Mouse (Mus musculus) forebrain, embryonic 13.5 days (tissue): ENCODE results near the gene Chst5. TPM values are rescaled to one million over a fixed set of nuclear protein-coding genes. Genes with fewer than 3 reads are reported as not detected.

ENCODE experiments used
- ATAC-seq: fragments of 200-750 bp; cut with Nextera tagmentation; 2 replicates; pipeline ENCODE4 v1.8.0; 2017
- H3K27ac ChIP-seq: fragments of 300-500 bp; sonication (generic); 2 replicates; pipeline ENCODE4 v1.5.1; 2015; ENCODE audit warnings: inconsistent platforms, mild to moderate bottlenecking, moderate library complexity
- H3K27me3 ChIP-seq: fragments of 300-500 bp; sonication (generic); 2 replicates; pipeline ENCODE4 v1.6.1; 2015; ENCODE audit warnings: mild to moderate bottlenecking, inconsistent platforms
- H3K36me3 ChIP-seq: fragments of 300-500 bp; sonication (generic); 2 replicates; pipeline ENCODE4 v1.6.1; 2015; ENCODE audit warnings: mild to moderate bottlenecking, inconsistent platforms; ENCODE audit not compliant: poor library complexity, severe bottlenecking
- H3K4me1 ChIP-seq: fragments of 300-500 bp; sonication (generic); 2 replicates; pipeline ENCODE4 v1.6.1; 2015; ENCODE audit warnings: inconsistent platforms
- H3K4me2 ChIP-seq: fragments of 300-500 bp; sonication (generic); 2 replicates; pipeline ENCODE4 v1.6.1; 2015; ENCODE audit warnings: inconsistent platforms, mild to moderate bottlenecking, moderate library complexity
- H3K4me3 ChIP-seq: fragments of 300-500 bp; sonication (generic); 2 replicates; pipeline ENCODE4 v1.5.1; 2015; ENCODE audit warnings: mild to moderate bottlenecking, inconsistent platforms
- H3K9ac ChIP-seq: fragments of 300-500 bp; sonication (generic); 2 replicates; pipeline ENCODE4 v1.6.1; 2015; ENCODE audit warnings: mild to moderate bottlenecking, inconsistent platforms
- H3K9me3 ChIP-seq: fragments of 300-500 bp; sonication (generic); replicated peaks from 2 replicates; pipeline ENCODE4 v1.6.1; 2016; ENCODE audit warnings: inconsistent platforms
- WGBS: fragments of 180-500 bp; shearing (Covaris S2); methylation state at CpG from one replicate; pipeline ENCODE4 v1.1.7; 2015; 5-methylcytosine and 5-hydroxymethylcytosine counted together
- polyA plus RNA-seq: library from polyadenylated mRNA; unstranded; fragments of >200 nt; fragmentation: Nextera tagmentation; extraction: Ambion mirVana; gene quantifications from 2 replicates; pipeline ENCODE4 v1.2.1, GENCODE M21; 2015

Chst5 gene
- polyA plus RNA-seq, 1 experiment from 2014 or later = 2.0 TPM

GRCm38 (mm10) chr8:111923383-111923804 lies 13.1 kb upstream of the Chst5 start:
- 25% methylated on average over 10 of the region's 10 CpGs for WGBS
- no peaks in the 10 kb centered on the region for H3K27me3 ChIP-seq
- no peaks in the 10 kb centered on the region for H3K4me1 ChIP-seq
- H3K4me2 ChIP-seq = no peak overlapping the region
- ATAC-seq = no peak
- no peak overlapping the region for H3K27ac ChIP-seq
- H3K9ac ChIP-seq = no peak overlapping the region
- no peaks in the 10 kb centered on the region for H3K9me3 ChIP-seq
- H3K36me3 ChIP-seq = peaks cover 5% of the 10 kb centered on the region; the same call in 1 of the 2 replicates
- H3K4me3 ChIP-seq = no peak overlapping the region

- H3K4me3 ChIP-seq = no peak overlapping the region
- H3K36me3 ChIP-seq = peaks cover 13% of the 10 kb centered on the region; the same call in 1 of the 2 replicates
- H3K4me1 ChIP-seq = no peaks in the 10 kb centered on the region
- ATAC-seq = no peak
- 82% methylated on average over 4 of the region's 4 CpGs for WGBS
- H3K27ac ChIP-seq = no peak overlapping the region
- H3K4me2 ChIP-seq = no peak overlapping the region
- no peaks in the 10 kb centered on the region for H3K27me3 ChIP-seq
- H3K9me3 ChIP-seq = no peaks in the 10 kb centered on the region
- H3K9ac ChIP-seq = no peak overlapping the region
These were observed 10.7 kb upstream of the Chst5 start for GRCm38 (mm10) chr8:111920971-111921370.

DNA sequence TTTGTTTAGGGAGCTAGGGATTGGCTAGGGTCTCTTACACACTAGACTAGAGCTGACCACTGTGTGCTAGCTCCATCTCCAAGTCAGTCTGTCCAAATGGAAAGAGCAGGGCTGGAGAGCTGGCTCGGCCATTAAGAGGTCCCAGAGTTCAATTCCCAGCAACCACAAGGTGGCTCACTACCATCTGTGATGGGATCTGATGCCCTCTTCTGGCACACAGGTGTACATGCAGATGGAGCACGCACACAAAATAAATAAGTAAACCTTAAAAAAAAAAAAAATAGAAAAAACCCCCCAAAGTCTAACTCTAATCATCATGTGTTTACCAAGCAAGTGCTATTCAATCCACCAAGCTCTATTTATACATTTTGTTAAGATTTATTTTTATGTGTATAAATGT lies 9.4 kb upstream of the Chst5 start:
- H3K9me3 ChIP-seq = no peaks in the 10 kb centered on the region
- H3K9ac ChIP-seq = no peak overlapping the region
- H3K27ac ChIP-seq = no peak overlapping the region
- WGBS = 93% methylated on average over 2 of the region's 2 CpGs
- no peak overlapping the region for H3K4me2 ChIP-seq
- H3K27me3 ChIP-seq = no peaks in the 10 kb centered on the region
- no peak overlapping the region for H3K4me3 ChIP-seq
- ATAC-seq = no peak
- H3K36me3 ChIP-seq = peaks cover 13% of the 10 kb centered on the region; the same call in 1 of the 2 replicates
- no peaks in the 10 kb centered on the region for H3K4me1 ChIP-seq

GRCm38 (mm10) chr8:111912860-111913432 lies 2.7 kb upstream of the Chst5 start:
- peak overlapping the region; percentile 64 for H3K27ac ChIP-seq
- 31% methylated on average over 12 of the region's 12 CpGs for WGBS

GRCm38 (mm10) chr8:111911572-111911971 lies 1.3 kb upstream of the Chst5 start:
- Histone ChIP-seq H3K4me2 (no peak overlapping the region), H3K9ac (no peak overlapping the region), H3K4me1 (peaks cover 31% of the 10 kb centered on the region), H3K27me3 (peaks cover 14% of the 10 kb centered on the region; the same call in 1 of the 2 replicates), H3K9me3 (no peaks in the 10 kb centered on the region), H3K4me3 (no peak overlapping the region), H3K36me3 (no peaks in the 10 kb centered on the region; the same call in 1 of the 2 replicates), H3K27ac (no peak overlapping the region)
- no peak for ATAC-seq
- WGBS = 32% methylated on average over 7 of the region's 7 CpGs

More at GRCm38 (mm10) chr8:111912860-111913432, 2.7 kb upstream of the Chst5 start:
- Histone ChIP-seq H3K4me2 (peak overlapping the region; percentile 47), H3K4me3 (no peak overlapping the region), H3K9ac (0 out of 2 replicates have a peak overlapping the region, but pooled peaks have one; percentile 12), H3K27me3 (peaks cover 14% of the 10 kb centered on the region; the same call in 1 of the 2 replicates), H3K36me3 (peaks cover 4% of the 10 kb centered on the region; the same call in 1 of the 2 replicates), H3K9me3 (no peaks in the 10 kb centered on the region), H3K4me1 (peaks cover 31% of the 10 kb centered on the region)
- peak; percentile 85 for ATAC-seq

DNA sequence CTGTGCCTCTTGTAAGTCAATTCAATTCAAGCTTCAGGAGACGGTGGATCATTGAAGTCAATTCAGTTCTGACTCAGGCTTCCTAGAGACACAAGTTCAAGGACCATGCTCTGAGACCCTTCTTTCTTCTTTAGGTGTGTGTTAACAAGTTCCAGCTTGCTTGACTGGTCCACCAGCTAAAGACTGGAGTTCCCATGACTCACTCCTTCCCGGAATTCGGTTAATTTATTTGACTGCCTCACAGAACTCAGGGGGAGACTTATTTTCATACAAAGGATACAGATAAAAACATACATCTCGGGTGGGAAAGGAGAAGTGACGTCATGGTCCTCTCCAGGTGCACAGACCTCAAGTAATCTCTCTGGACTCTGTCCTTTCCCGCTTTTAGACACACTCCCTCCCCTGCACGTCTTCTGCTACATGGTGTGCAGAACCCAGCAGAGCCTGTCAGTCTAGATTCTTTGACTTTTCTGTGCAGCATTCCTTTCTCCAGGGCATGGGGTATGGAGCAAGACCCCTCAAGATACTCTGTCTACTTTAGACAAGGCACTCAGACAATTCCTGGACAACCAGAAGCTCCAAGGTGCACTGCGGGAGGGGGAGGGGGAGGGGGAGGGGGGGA lies 4.6 kb downstream of the Chst5 start:
- no peak overlapping the region for H3K9ac ChIP-seq
- no peak overlapping the region for H3K27ac ChIP-seq
- H3K4me2 ChIP-seq = no peak overlapping the region
- no peak overlapping the region for H3K4me3 ChIP-seq
- no peaks in the 10 kb centered on the region for H3K9me3 ChIP-seq
- no peak for ATAC-seq
- peaks cover 13% of the 10 kb centered on the region; the same call in 1 of the 2 replicates for H3K27me3 ChIP-seq
- H3K4me1 ChIP-seq = peaks cover 11% of the 10 kb centered on the region
- H3K36me3 ChIP-seq = no peaks in the 10 kb centered on the region
- WGBS = 82% methylated on average over 7 of the region's 8 CpGs

DNA sequence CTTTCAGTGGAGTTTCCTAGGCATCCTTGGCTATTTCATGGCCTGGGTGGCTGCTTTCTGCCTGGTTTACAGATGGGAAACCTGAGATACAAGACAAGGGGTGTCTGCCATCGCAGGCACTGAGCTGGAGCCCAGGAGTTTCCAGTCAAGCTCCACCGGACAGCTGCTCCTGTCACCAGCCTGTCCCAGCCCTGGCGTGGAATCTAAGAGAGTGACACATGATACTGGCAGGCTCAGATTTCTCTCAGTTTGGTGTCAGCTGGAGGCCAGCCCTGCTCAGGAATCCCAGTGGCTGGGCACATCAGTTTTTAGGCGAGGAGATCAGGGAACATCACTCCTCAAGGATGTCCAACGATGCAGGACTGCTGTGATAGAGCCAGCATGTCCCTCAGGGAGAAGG lies 8.2 kb downstream of the Chst5 start:
- no peaks in the 10 kb centered on the region for H3K36me3 ChIP-seq
- WGBS = 44% methylated on average over 5 of the region's 5 CpGs
- no peak overlapping the region for H3K4me3 ChIP-seq
- no peak overlapping the region for H3K4me2 ChIP-seq
- no peak overlapping the region for H3K27ac ChIP-seq
- no peaks in the 10 kb centered on the region for H3K27me3 ChIP-seq
- H3K9ac ChIP-seq = no peak overlapping the region
- H3K4me1 ChIP-seq = no peaks in the 10 kb centered on the region
- H3K9me3 ChIP-seq = no peaks in the 10 kb centered on the region
- ATAC-seq = no peak

GRCm38 (mm10) chr8:111898586-111898985 lies 11.7 kb downstream of the Chst5 start:
- Histone ChIP-seq H3K9ac (no peak overlapping the region), H3K9me3 (no peaks in the 10 kb centered on the region), H3K27ac (no peak overlapping the region), H3K4me1 (no peaks in the 10 kb centered on the region), H3K36me3 (no peaks in the 10 kb centered on the region), H3K27me3 (no peaks in the 10 kb centered on the region), H3K4me2 (no peak overlapping the region), H3K4me3 (no peak overlapping the region)
- 36% methylated on average over 10 of the region's 10 CpGs for WGBS
- no peak for ATAC-seq

DNA sequence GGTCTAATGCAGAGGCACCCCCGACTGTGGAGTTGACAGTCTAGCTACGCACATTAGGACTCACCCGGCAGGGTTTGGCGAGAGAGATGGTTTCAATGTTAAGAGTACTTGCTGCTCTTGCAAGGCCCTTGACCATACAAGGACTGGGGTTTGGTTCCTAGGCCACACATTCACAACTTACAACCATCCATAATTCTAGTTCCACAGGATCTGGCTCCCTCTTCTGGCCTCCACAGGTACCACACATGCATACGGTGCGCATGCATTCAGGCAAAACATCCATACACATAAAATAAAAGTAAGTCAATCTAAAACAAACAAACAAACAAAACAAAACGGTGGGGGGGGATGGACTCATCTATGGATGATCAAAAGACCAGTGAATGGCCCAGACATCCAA lies 15.3 kb downstream of the Chst5 start:
- 84% methylated on average over 7 of the region's 7 CpGs for WGBS
- no peak overlapping the region for H3K9ac ChIP-seq
- H3K4me3 ChIP-seq = no peak overlapping the region
- no peaks in the 10 kb centered on the region for H3K9me3 ChIP-seq
- peaks cover 8% of the 10 kb centered on the region for H3K4me1 ChIP-seq
- H3K27me3 ChIP-seq = peaks cover 27% of the 10 kb centered on the region
- ATAC-seq = no peak
- no peak overlapping the region for H3K4me2 ChIP-seq
- H3K27ac ChIP-seq = no peak overlapping the region
- no peaks in the 10 kb centered on the region for H3K36me3 ChIP-seq

DNA sequence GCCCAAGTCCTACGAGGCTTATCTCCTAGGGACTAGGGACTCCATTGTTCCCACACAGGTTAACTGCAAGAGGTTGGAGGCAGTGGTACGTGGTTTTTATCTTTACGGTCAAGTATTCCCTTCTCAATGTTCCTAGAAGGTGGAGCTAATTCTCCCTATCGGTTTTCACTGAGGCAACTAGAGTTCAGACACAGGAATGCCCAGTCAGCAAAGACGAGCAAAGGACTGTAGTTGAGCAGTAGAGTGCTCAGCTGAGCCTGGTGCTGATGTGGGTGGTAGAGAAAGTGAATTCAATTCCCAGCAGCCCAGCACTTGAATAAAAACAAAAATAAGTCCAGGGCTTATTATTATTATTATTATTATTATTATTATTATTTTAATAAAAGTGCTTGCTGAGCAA lies 17.6 kb downstream of the Chst5 start:
- no peaks in the 10 kb centered on the region for H3K9me3 ChIP-seq
- H3K36me3 ChIP-seq = no peaks in the 10 kb centered on the region
- H3K4me2 ChIP-seq = no peak overlapping the region
- 74% methylated on average over 5 of the region's 5 CpGs for WGBS
- no peak overlapping the region for H3K9ac ChIP-seq
- no peak for ATAC-seq
- H3K4me3 ChIP-seq = no peak overlapping the region
- peaks cover 48% of the 10 kb centered on the region for H3K27me3 ChIP-seq
- H3K4me1 ChIP-seq = peaks cover 11% of the 10 kb centered on the region
- H3K27ac ChIP-seq = no peak overlapping the region

DNA sequence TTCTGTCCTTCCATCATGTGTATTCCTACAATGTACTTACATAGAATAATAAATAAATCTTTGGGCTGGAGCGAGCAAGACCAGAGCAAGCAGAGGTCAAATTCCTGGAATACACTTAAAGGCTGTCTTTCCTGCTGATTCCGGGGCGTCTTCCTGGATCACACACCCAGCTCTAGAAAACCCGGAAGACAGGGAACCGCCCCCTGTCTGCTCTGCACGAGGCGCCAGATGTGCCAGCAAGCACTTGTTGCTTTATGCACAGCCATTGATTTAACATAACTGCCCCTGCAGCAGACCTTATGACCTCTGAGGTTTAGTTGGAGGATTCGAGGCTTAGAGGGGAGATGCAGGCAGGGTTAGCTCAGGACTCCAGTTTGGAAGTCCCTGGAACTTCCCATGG lies 18.3 kb downstream of the Chst5 start:
- Histone ChIP-seq H3K4me2 (no peak overlapping the region), H3K4me3 (no peak overlapping the region), H3K27me3 (peaks cover 52% of the 10 kb centered on the region), H3K36me3 (no peaks in the 10 kb centered on the region), H3K27ac (no peak overlapping the region), H3K4me1 (peaks cover 11% of the 10 kb centered on the region), H3K9me3 (no peaks in the 10 kb centered on the region), H3K9ac (no peak overlapping the region)
- no peak for ATAC-seq
- 63% methylated on average over 8 of the region's 8 CpGs for WGBS

GRCm38 (mm10) chr8:111890911-111891303 lies 19.3 kb downstream of the Chst5 start:
- no peak for ATAC-seq
- Histone ChIP-seq H3K36me3 (no peaks in the 10 kb centered on the region), H3K9me3 (no peaks in the 10 kb centered on the region), H3K4me1 (peaks cover 11% of the 10 kb centered on the region), H3K4me2 (no peak overlapping the region), H3K9ac (no peak overlapping the region), H3K27ac (no peak overlapping the region), H3K4me3 (no peak overlapping the region), H3K27me3 (peaks cover 59% of the 10 kb centered on the region)
- 58% methylated on average over 6 of the region's 6 CpGs for WGBS
